Mouse (Mus musculus) bone marrow macrophage, adult 2 months (primary cell): Measurements from ENCODE around the gene Gm20708. TPM values are rescaled to one million over a fixed set of nuclear protein-coding genes. Genes with fewer than 3 reads are reported as not detected.

Experiments used
- H3K27ac ChIP-seq: 2 replicates; pipeline ENCODE4 v1.5.1; 2012; ENCODE audit warnings: low read depth, low read length; ENCODE audit not compliant: insufficient read depth
- H3K4me1 ChIP-seq: 2 replicates; pipeline ENCODE4 v1.6.1; 2012; ENCODE audit warnings: low read length; ENCODE audit not compliant: control insufficient read depth, insufficient read depth
- H3K4me3 ChIP-seq: 2 replicates; pipeline ENCODE4 v1.5.1; 2012; ENCODE audit warnings: mild to moderate bottlenecking, low read length, moderate library complexity; ENCODE audit not compliant: insufficient read depth
- CTCF ChIP-seq: IDR thresholded peaks from 2 replicates; pipeline ENCODE4 v1.5.1; 2012; ENCODE audit warnings: low read depth, mild to moderate bottlenecking, low read length, moderate library complexity
- POLR2A ChIP-seq: IDR thresholded peaks from 2 replicates; pipeline ENCODE4 v1.6.1; 2012; ENCODE audit warnings: mild to moderate bottlenecking, low read depth, low read length, borderline replicate concordance
- polyA plus RNA-seq: library from polyadenylated mRNA; stranded (reverse); fragments of >200 nt; gene quantifications from 2 replicates; pipeline ENCODE4 v1.2.4, GENCODE M21; 2012; ENCODE audit not compliant: missing spikeins, insufficient read depth, insufficient read length

Gm20708 gene
- polyA plus RNA-seq, 1 experiment: 4.0 TPM

DNA sequence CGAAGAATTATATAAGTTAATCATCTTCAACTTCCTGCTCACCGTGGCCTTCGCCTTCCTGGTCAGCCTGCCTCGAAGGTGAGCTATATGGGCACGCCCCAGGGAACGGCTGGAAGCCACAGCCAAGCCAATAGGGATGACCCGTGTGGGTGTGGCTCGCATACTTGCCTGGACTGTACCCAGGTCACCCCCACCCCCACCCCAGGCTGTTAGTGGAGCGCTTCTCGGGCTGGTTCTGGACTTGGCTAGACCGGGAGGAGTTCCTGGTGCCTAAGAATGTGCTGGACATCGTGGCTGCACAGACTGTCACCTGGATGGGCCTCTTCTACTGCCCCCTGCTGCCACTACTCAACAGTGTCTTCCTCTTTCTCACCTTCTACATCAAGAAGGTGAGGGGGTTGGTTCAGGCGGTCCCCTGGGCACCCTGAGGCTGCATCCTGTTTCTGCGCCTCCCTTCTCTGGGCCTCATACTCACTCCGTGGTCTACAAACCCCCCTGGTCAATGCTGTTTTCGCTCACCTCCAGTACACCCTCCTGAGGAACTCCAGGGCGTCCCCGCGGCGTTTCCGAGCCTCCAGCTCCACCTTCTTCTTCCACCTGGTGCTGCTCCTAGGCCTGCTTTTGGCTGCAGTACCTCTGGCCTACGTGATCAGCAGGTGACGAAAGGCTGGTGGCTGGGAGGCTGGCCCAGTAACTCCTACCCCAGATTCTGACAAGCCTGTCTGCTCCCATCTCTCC, 18.6 kb upstream of the Gm20708 start:
- no peak overlapping the region for H3K27ac ChIP-seq
- peaks cover 3% of the 10 kb centered on the region; the same call in 1 of the 2 replicates for H3K4me1 ChIP-seq
- TF ChIP-seq CTCF (0 out of 2 replicates have a peak, but pooled peaks have one; percentile 19), POLR2A (no peak)
- H3K4me3 ChIP-seq: no peak overlapping the region

DNA sequence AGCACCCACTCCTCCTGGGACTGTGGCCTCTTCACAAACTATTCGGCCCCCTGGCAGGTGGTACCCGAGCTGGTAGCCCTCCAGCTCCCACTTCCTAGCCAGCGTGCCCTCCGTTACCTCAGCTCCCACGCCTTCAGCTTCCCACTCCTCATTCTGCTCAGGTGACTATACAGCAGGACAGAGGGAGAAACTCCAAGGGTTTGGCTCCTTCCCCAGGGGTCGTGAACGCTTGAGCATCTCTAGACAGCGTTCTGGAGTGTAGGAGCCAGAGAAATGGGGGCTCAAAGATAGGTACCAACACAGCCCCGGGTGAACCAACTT, 18.1 kb upstream of the Gm20708 start:
- no peak overlapping the region for H3K27ac ChIP-seq
- H3K4me3 ChIP-seq: no peak overlapping the region
- no peak for TF ChIP-seq POLR2A
- no peak for TF ChIP-seq CTCF
- H3K4me1 ChIP-seq: peaks cover 3% of the 10 kb centered on the region; the same call in 1 of the 2 replicates

DNA sequence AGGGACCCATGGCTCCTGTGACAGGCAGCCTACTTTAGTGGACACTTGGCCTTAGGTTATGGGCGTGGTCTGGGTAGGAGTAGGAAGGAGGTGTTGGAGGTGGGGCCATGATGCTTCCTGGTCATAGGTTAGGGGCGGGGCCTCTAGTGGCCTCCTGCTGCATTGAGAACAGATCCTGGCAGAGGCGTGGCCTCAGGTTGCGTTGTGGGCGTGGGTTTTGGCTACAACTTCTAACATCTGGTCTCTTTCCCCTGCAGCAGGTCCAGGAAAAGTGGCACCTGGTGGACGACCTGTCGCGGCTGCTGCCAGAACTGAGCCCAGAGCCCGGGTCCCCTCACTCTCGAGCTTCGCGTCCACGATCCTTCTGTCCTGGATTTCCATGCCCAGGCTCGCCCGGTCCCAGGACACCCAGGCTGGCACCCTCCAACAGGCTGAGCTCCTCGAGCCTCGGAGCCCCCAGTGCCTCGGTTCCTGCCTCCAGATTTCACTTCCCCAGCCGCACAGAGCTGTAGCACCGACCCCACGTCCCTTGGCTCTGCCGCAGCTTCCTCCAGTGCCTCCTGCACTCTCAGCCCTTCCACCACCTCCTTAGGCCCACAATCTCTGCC, 17.1 kb upstream of the Gm20708 start:
- Histone ChIP-seq H3K4me1 (peaks cover 3% of the 10 kb centered on the region; the same call in 1 of the 2 replicates), H3K4me3 (peak overlapping the region; percentile 29), H3K27ac (peak overlapping the region; percentile 5)
- TF ChIP-seq CTCF: no peak
- no peak for TF ChIP-seq POLR2A

DNA sequence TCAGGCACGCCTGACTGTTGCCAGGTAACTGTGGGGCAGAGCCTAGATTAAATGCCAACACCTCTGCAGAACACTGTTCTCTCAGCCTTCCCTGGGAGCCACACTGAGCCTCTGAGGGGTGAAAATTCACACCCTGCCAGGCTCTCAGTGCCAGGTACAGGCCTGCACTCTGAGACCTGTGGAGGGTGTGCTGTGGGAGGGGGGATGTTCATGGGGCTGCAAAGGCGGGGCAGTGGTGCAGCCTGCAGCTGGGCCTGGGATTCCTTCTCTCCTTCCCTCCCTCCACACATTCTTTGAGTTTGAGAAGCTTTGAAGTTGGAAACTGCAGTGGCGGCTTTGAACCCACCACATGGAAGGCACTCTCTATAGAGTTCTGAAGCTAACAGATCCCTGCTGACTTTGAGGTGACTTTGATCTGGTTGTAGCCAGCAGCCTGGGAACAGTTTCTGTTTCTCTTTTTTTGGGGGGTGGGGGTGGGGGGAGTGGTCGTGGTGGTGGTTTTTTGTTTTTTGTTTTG, 15.4 kb upstream of the Gm20708 start:
- H3K27ac ChIP-seq: no peak overlapping the region

DNA sequence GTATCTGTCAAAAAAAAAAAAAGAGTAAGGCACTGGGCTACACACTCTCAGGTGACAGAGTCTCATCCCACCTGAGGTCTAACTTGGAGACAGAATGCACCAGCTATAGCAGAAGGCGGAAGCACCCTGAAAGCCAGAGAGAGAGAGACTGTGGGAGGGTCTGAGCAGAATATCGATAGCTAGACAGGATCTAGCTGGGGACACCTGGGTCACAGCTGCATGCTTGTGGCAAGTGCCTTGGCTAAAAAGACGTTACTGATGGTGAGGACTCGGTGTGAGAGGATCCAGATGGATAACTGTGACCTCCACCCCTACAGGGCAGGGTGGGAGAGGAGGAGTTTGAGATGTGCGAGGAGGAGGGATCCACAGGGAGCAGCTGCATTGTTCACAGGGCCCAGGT, 12.5 kb upstream of the Gm20708 start:
- no peak overlapping the region for H3K4me3 ChIP-seq
- peaks cover 14% of the 10 kb centered on the region for H3K4me1 ChIP-seq
- H3K27ac ChIP-seq: no peak overlapping the region
- TF ChIP-seq CTCF: no peak
- TF ChIP-seq POLR2A: no peak

More for the DNA sequence above, 15.4 kb upstream of the Gm20708 start:
- H3K4me3 ChIP-seq: no peak overlapping the region
- H3K4me1 ChIP-seq: peaks cover 10% of the 10 kb centered on the region
- no peak for TF ChIP-seq CTCF
- TF ChIP-seq POLR2A: no peak

DNA sequence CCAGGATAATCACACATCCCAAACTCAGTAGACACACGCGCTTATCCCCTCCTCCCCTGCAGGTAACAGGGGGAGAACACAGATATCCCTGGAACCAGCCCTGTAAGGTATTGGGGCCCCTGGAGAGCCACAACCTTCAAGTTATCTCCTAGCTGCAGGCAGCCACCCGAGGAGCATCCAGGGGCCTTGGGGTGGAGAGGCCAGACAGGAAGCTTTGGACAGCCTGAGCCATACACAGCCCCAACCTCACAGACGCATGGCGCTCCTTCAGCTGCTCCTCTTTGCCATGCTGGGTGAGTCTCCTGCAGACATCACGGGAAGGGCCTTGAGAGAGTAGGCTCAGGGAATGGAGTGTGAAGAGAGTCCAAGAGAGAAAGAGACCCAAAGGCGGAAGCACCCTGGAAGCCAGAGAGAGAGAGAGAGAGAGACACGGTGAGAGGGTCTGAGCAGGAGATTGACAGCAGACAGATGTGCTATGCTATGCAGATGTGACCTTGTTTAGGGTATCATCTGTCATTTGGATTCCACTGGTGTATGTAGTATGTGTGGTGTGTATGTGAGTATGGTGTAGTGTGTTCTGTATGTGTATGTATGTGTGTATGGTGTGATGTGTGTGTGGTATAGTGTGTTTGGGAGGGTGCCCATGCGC, 11.8 kb upstream of the Gm20708 start, which contains the start of gene 6030468B19Rik:
Gene 6030468B19Rik (plus strand): TSS at position 150 of the 649 bp plus-strand sequence.
- H3K27ac ChIP-seq: no peak within 1 kb of the TSS
- TF ChIP-seq CTCF (no peak), POLR2A (no peak)
- H3K4me1 ChIP-seq: peaks cover 14% of the 10 kb centered on the region
- no peak within 1 kb of the TSS for H3K4me3 ChIP-seq

DNA sequence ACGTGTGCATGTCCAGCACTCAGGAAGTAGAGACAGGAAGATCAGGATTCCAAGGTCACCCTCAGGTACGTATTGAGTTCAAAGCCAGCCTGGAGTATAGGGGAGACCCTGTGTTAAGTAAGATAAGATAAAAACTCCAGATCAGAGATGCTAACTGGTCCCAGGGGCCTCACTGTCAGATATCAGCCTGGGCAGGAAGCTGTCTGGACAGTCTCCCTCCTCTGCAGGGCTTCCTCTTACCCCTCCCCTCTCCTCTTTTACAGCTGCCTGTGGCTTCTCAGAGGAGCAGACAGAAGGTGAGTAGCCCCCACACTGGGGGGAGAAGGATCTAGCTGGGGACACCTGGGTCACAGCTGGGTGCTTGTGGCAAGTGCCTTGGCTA, 11.3 kb upstream of the Gm20708 start:
- TF ChIP-seq POLR2A: no peak
- TF ChIP-seq CTCF: no peak

DNA sequence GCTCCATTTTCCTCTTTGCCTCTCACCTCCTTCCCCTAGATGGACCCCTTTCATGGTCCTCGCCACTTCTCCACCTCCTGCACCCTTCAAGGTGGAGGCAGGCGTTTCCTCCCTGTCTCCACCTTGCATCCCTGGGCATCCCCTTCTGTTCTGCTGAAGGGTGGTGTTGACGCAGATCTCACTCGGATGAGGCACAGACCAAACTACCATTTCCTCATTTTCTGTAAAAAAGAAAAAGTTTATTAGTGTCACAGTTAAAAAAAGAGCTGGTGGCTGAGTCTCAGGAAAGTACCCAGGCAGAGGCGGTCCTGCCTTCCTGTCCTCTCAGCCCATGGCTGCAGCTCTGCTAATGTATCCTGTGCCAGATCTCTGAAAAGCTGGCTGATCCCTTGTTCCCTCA, 10.3 kb upstream of the Gm20708 start:
- Histone ChIP-seq H3K4me3 (no peak overlapping the region), H3K4me1 (peaks cover 24% of the 10 kb centered on the region), H3K27ac (no peak overlapping the region)
- no peak for TF ChIP-seq CTCF
- no peak for TF ChIP-seq POLR2A

More for the DNA sequence above, 11.3 kb upstream of the Gm20708 start:
- peaks cover 17% of the 10 kb centered on the region for H3K4me1 ChIP-seq
- H3K27ac ChIP-seq: no peak overlapping the region
- no peak overlapping the region for H3K4me3 ChIP-seq

DNA sequence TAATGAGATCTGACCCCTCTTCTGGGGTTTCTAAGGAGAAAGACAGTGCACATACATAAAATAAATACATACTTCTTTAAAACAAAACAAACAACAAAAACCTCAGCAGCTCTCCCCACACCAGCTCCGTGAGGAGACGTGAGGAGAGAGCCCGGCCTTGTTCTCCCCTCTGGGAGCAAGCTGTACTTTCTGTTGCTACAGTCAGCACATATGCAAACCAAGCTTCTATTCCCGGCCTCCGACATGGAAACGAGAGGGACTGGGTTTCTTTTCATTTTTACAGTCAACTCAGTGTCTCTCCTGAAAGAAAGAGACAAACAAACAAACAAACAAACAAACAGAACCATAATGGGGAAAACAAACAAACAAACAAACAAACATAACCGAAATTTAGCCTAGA, 9.4 kb upstream of the Gm20708 start:
- Histone ChIP-seq H3K27ac (no peak overlapping the region), H3K4me3 (no peak overlapping the region), H3K4me1 (peaks cover 24% of the 10 kb centered on the region)
- TF ChIP-seq CTCF: no peak
- TF ChIP-seq POLR2A: no peak

DNA sequence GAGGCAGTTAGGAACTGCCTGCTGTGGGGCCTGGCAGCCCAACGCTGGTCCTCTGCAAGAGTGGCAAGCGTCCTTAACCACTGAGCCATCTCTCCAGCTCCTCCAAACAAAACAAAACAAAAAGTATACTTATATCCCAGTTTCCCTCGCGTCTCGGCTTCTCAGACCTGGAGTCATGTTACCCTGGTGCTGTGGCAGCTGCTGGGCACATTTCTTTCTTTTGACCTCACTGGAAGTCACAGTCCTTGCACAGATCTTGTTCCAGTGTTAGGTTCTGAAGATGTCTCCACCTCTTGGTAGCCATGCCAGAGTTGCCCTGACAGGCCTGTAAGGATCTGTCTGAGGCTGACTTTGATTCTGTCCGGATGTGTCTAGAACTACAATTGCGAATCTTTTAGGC, 7.8 kb upstream of the Gm20708 start:
- TF ChIP-seq CTCF (no peak), POLR2A (no peak)
- H3K4me3 ChIP-seq: no peak overlapping the region
- H3K4me1 ChIP-seq: peaks cover 24% of the 10 kb centered on the region
- no peak overlapping the region for H3K27ac ChIP-seq

DNA sequence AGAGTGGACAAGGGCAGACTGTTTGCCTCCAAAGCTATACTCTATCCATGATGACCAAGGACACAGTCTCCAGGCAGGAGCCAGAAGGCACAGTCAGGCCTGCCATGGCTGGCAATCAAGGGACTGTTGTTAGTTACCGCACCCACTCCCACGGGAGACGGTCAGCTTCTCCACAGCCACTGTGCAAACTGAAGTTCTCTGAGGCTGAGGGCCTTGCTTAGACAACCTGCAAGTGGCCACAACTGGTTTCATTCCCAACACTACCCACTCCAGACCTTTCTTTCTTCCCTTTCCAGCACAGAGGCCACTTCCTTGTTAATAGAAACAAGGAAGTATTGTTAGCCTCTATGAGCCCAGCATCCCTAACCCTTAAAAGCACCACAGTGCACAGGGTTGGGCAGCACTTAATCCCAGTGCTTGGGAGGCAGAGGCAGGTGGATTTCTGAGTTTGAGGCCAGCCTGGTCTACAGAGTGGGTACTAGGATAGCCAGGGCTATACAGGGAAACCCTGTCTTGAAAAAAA, 6.2 kb upstream of the Gm20708 start:
- peaks cover 21% of the 10 kb centered on the region for H3K4me1 ChIP-seq
- peak overlapping the region; percentile 49 for H3K27ac ChIP-seq
- TF ChIP-seq POLR2A (no peak), CTCF (no peak)
- H3K4me3 ChIP-seq: no peak overlapping the region
